Comparison of ENCODE assay signal across 23 mouse cellular contexts in genomic region chr6:122365706-122366105, GRCm38 (mm10).
"Had no signal": no experiment of that assay in that cellular context is flagged by ENCODE, and none has a peak within 500 bp of the region (broad histone marks: within the 10 kb centered on the region; RNA-seq: fewer than 3 reads in every experiment).

No protein-coding gene starts in this region.

- H3K27ac ChIP-seq: kidney, postnatal 0 days; layer of hippocampus, adult 2 months; limb, embryonic 10.5 days; limb, embryonic 13.5 days; liver, embryonic 12.5 days; liver, embryonic 15.5 days; lung, embryonic 15.5 days; midbrain, embryonic 12.5 days; midbrain, embryonic 15.5 days; neural tube, embryonic 13.5 days; stomach, embryonic 15.5 days had no signal

- H3K9ac ChIP-seq: limb, embryonic 13.5 days; liver, embryonic 12.5 days; liver, embryonic 15.5 days; lung, embryonic 15.5 days; midbrain, embryonic 12.5 days; midbrain, embryonic 15.5 days; neural tube, embryonic 13.5 days; stomach, embryonic 15.5 days had no signal

- H3K4me1 ChIP-seq: limb, embryonic 10.5 days; limb, embryonic 13.5 days; liver, embryonic 15.5 days; lung, embryonic 15.5 days; midbrain, embryonic 12.5 days; midbrain, embryonic 15.5 days; neural tube, embryonic 13.5 days; stomach, embryonic 15.5 days had no signal

- DNase-seq: kidney, adult 18-20 months; kidney, adult 9 months; kidney, postnatal 25 days; layer of hippocampus, adult 9-11 months; liver; lung, adult 18-20 months; lung, postnatal 10 days; lung, postnatal 4 days; retina, postnatal 1 day; thymus, adult 18-20 months; thymus, postnatal 36 days had no signal

- H3K9me3 ChIP-seq: limb, embryonic 10.5 days; limb, embryonic 13.5 days; liver, embryonic 12.5 days; liver, embryonic 15.5 days; lung, embryonic 15.5 days; midbrain, embryonic 15.5 days; neural tube, embryonic 13.5 days; stomach, embryonic 15.5 days had no signal

- ATAC-seq: liver, embryonic 12.5 days; midbrain, embryonic 15.5 days had no signal

- H3K27me3 ChIP-seq: limb, embryonic 13.5 days; liver, embryonic 12.5 days; liver, embryonic 15.5 days; lung, embryonic 15.5 days; midbrain, embryonic 12.5 days; midbrain, embryonic 15.5 days; neural tube, embryonic 13.5 days; stomach, embryonic 15.5 days had no signal

- H3K4me2 ChIP-seq: limb, embryonic 13.5 days; liver, embryonic 12.5 days; liver, embryonic 15.5 days; lung, embryonic 15.5 days; midbrain, embryonic 12.5 days; midbrain, embryonic 15.5 days; neural tube, embryonic 13.5 days; stomach, embryonic 15.5 days had no signal

- H3K36me3 ChIP-seq: limb, embryonic 10.5 days; limb, embryonic 13.5 days; liver, embryonic 12.5 days; liver, embryonic 15.5 days; lung, embryonic 15.5 days; midbrain, embryonic 12.5 days; midbrain, embryonic 15.5 days; neural tube, embryonic 13.5 days; stomach, embryonic 15.5 days had no signal

- H3K4me3 ChIP-seq: layer of hippocampus, adult 2 months; limb, embryonic 10.5 days; limb, embryonic 13.5 days; liver, embryonic 12.5 days; liver, embryonic 15.5 days; lung, embryonic 15.5 days; midbrain, embryonic 12.5 days; midbrain, embryonic 15.5 days; myocyte; neural tube, embryonic 13.5 days; stomach, embryonic 15.5 days had no signal
